Mouse (Mus musculus): ENCODE results near the gene Tbcel.
A peak's percentile ranks its signal among the peaks of the same experiment; 100 is the strongest.

Gene Tbcel

DNA sequence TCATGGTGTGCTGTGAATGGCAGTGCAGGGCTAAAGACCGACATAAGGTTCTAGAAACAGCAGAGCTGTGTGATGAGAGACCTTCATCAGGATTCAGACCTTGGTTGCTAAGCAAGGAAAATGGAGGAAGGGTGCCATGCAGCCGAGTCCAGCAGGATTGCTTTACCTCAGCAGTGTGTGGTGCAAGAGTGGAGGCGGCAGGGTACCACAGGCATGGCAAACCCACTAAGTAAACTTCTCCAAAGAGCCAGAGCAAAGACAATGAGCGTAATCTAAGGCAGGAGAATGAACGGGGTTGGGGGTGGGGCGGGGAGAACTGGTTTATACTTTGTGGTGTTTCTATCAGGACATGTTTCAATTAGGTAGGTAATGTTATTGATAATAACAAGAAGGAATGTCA is 58.6 kb downstream of the Tbcel start:
- no peak for DNase-seq (ENCODE audit: low spot score in 2 of 2)

- no peak for DNase-seq (ENCODE audit: low spot score in 2 of 2)
Measured at GRCm38 (mm10) chr9:42442100-42442499, 65.5 kb downstream of the Tbcel start.

DNA sequence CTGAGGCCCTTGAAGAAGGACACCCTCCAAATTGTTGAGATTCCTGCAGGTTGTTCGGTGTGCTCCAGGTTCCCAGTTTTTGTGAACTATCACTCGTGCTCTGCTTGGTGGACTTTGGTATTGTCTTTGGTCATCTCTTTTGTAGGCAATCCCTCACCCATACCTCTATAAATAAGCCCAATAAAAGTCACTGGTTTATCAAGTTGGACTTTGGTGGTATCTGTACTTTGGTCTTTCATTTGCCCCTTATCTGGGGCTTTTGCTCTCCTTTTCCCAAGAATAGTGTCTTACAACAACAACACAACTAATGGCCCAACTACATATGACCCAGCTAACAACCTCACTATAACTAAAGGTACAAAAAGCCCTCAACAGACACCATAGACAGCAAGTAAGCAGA is 66.4 kb downstream of the Tbcel start:
- no peak for DNase-seq (ENCODE audit: low spot score in 2 of 2)

- no peak for DNase-seq (ENCODE audit: low spot score in 2 of 2)
Measured at GRCm38 (mm10) chr9:42439446-42439845, 68.2 kb downstream of the Tbcel start.

- no peak for DNase-seq (ENCODE audit: low spot score in 2 of 2)
Measured at GRCm38 (mm10) chr9:42432155-42432554, 75.5 kb downstream of the Tbcel start.

DNA sequence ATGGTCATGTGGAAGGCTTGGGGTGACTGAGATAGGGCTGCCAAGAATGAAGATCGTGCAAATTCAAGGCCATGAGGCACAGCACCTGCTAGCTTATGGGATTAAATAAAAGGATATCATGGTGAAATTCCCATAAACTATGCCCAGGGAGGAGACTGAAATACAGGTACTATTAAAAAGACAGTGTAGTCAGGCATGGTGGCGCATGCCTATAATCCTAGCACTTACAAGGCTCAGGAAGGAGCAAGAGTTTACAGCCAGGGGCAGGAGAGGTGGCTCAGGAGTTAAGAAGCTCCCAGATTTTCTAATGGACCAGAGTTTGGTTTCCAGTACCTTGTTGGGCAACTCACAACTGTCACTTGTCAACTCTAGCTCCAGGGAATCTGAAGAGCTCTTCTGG is 76.0 kb downstream of the Tbcel start:
- no peak for DNase-seq (ENCODE audit: low spot score in 2 of 2)

DNA sequence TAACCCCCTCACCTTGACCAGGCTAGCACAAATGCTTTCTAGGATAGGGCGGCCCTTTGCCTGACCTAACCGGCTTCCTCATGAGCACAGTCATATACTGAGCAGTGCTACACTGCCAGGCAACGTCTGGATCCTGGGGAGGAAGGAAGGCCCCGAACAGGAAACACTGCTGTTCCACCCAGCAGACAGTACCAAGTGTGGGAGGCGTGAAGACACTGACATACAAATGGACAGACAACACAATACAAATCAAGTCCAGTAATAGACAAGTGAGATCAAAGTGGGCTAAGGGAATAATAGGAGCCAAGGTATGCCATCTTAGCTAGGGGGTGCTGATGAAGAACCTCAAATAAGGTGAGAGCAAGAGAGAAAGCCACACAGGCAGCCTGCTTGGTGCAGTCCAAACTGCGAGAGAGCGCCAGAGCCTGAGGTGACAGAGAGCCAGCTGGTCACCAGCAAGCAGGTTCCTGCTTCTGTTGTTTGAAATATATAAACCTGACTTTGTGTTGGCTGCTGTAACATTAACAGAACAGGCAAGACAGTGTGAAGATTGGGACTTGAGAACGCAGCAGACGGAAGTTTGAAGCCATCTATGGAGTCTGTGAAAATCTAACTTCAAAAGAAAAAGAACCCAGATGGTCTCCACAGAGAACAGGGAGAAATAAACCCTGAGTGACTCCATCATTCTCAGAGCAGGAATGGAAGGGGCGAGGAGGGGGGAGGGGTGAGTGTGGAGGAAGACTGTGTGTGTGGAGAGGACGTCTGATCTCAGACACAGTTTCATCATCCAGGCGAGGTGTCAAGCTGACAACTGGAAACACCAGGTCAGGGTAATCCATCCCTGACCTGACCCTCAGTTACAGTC is 79.3 kb downstream of the Tbcel start:
- DNase-seq (ENCODE audit: low spot score in 2 of 2) = peak; percentile 5 to 13

GRCm38 (mm10) chr9:42426661-42427358 is 80.8 kb downstream of the Tbcel start:
- DNase-seq (ENCODE audit: low spot score in 2 of 2) = no peak

DNA sequence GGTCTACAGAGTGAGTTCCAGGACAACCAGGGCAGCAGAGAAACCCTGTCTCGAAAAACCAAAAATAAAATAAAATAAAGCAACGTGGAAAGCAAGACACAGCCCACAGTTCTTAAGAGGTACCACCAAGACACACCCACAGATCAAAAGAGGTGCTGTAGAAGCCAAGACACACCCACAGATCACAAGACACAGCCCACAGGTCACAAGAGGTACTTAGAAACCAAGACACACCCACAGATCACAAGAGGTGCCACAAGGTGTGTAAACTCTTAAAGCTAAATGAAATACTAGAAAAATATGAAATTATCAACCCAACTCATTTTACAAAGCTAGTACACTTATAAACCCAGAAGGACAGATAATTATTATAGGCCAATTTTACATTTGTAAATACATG is 84.0 kb downstream of the Tbcel start:
- DNase-seq (ENCODE audit: low spot score in 2 of 2) = peak in 1 of 2 experiments; percentile 10

DNA sequence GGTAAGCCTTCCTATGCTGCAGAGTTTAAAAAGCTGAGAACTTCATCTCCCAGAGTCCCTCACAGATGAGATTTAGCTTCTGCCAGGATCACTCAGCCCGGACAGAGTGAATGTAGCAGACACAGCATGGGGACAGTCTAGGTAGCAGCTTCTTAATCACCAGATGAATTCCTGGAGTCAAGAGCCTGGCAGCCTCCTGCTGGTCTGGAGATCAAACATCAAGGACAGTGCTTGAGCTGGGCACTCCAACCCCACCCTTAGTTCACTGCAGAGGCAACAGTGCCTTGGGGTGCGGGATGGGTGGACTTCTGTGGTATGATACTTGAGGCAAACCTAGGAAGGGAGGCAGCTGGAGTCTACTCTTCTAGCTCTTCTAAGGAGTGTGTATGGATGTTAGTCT is 87.9 kb downstream of the Tbcel start:
- DNase-seq (ENCODE audit: low spot score in 2 of 2) = no peak

- DNase-seq (ENCODE audit: low spot score in 2 of 2) = no peak
Measured at GRCm38 (mm10) chr9:42418786-42419185, 88.8 kb downstream of the Tbcel start.

GRCm38 (mm10) chr9:42417352-42417952 is 90.2 kb downstream of the Tbcel start:
- DNase-seq (ENCODE audit: low spot score in 2 of 2) = no peak

- no peak for DNase-seq (ENCODE audit: low spot score in 2 of 2)
Measured at GRCm38 (mm10) chr9:42415184-42415583, 92.4 kb downstream of the Tbcel start.

- DNase-seq (ENCODE audit: low spot score in 2 of 2) = no peak
Measured at GRCm38 (mm10) chr9:42413345-42413744, 94.3 kb downstream of the Tbcel start.

GRCm38 (mm10) chr9:42411296-42411695 is 96.3 kb downstream of the Tbcel start:
- no peak for DNase-seq (ENCODE audit: low spot score in 2 of 2)

GRCm38 (mm10) chr9:42405736-42406135 is 101.9 kb downstream of the Tbcel start:
- no peak for DNase-seq (ENCODE audit: low spot score in 2 of 2)

- DNase-seq (ENCODE audit: low spot score in 2 of 2) = no peak
Measured at GRCm38 (mm10) chr9:42401486-42401885, 106.1 kb downstream of the Tbcel start.

DNA sequence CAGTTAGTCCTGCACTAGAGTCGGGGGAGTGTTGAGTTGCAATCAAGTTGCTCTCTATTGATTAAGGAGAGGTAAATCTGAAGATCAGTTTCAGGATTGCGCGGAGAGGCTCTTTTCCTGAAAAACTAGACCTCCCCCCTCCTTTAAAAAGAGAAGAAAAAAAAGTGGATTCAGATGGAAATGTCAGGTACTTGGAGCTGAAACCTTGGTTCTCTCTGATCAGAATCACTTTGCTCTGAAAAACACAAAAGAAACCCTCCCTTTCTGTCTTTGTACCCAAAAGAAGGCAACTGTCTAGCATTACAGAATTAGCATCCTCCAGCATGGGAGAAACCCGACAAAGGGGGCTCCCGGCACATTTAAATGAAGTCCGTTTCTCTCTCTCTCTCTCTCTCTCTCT is 107.8 kb downstream of the Tbcel start, which contains the start of gene Tecta:
Gene Tecta (minus strand): TSS at position 101 of the 400 bp plus-strand sequence.
- no peak for DNase-seq (ENCODE audit: low spot score in 2 of 2)

DNA sequence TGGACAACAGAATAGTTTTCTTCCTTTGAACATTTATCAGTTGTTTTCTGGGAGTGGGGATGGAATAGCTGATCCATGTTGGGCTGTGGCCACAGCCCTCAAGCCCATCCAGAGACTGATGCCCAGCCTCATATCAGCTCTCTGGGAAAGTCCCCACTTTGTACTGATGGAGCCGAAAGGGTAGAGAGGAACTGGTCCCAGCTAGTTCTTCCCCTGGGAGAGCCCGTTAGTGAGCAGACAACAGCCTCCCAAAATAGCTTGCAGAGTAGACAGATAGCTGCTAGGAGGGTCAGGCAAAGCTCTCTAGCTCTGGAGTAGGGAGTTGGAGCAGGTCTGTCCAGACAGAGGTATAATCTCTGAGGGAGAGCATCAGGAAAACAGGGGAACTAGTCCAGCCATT is 111.5 kb downstream of the Tbcel start:
- no peak for DNase-seq (ENCODE audit: low spot score in 2 of 2)

GRCm38 (mm10) chr9:42394903-42395302 is 112.7 kb downstream of the Tbcel start:
- DNase-seq (ENCODE audit: low spot score in 2 of 2) = no peak

- no peak for DNase-seq (ENCODE audit: low spot score in 2 of 2)
Measured at GRCm38 (mm10) chr9:42394321-42394720, 113.3 kb downstream of the Tbcel start.

DNA sequence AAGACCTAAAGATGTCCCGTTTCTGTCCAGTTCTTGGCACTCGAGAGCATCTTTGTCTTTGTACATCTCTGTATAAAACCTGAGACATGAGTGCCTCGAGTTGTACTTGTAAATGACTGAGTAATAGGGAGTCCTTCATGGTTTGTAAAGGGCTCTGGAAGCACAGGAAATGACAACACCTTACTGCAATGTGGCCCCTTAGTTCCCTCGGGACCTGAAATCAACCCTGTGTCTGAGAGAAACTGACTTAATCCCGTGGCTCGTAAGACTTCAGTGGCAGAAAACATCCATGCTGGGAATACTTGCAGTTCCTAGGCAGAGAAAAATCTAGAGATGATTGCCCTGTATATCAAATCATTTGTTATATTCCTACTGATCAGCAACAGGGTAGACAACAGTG is 114.7 kb downstream of the Tbcel start:
- no peak for DNase-seq (ENCODE audit: low spot score in 2 of 2)

DNA sequence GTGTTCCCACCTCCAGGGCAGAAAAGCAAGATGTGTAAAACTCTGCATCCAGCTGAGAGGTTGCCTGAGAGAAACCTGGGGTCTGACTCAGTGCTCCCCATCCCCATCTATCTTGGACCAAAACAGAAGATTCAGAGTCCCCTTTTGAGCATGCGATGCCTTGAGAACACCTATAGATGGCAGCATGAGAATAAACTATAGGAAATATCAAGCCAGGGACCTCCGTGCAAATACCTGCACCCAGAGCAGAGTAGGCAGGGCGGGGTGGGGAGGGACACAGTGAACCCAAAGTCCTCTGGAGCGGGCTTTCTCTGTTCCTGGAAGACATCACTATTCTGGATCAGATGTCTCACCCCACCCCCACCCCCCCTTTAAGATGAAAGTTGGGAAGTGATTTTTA is 119.1 kb downstream of the Tbcel start:
- DNase-seq (ENCODE audit: low spot score in 2 of 2) = no peak
